Mouse (Mus musculus) heart, adult 9 months (tissue): ENCODE results near the gene Wtap.
"Not testable (repeated sequence)": the region's sequence is repeated elsewhere in the genome, so short reads cannot be mapped to it uniquely, and the experiment has no call there.

Experiments
- DNase-seq, 2 experiments: peaks; one replicate each; pipeline ENCODE4 v3.0.0; 2022; ENCODE audit warnings: low spot score in 2 of 2

The Wtap gene

GRCm38 (mm10) chr17:12994069-12994468 lies at the start of gene Wtap:
Gene Wtap, minus strand, starts transcription at chr17:12994169.
- no peak for DNase-seq

GRCm38 (mm10) chr17:13036627-13037192 lies 42.7 kb upstream of the Wtap start:
- not testable (repeated sequence) for DNase-seq

GRCm38 (mm10) chr17:13013316-13013715 lies 19.3 kb upstream of the Wtap start:
- DNase-seq, result no peak

GRCm38 (mm10) chr17:13009887-13010286 lies 15.9 kb upstream of the Wtap start:
- peak; percentile 52 to 61 for DNase-seq

GRCm38 (mm10) chr17:13008528-13008927 lies 14.6 kb upstream of the Wtap start:
- peak; percentile 16 to 23 for DNase-seq

GRCm38 (mm10) chr17:13007730-13008425 lies 13.9 kb upstream of the Wtap start:
- DNase-seq, result peak; percentile 98 to 99

GRCm38 (mm10) chr17:13006984-13007383 lies 13.0 kb upstream of the Wtap start:
- no peak for DNase-seq

- DNase-seq, result not testable (repeated sequence)
Measured at GRCm38 (mm10) chr17:13006546-13006945, 12.6 kb upstream of the Wtap start, which contains the start of gene Sod2. Gene Sod2, plus strand, starts transcription at chr17:13006846.

- DNase-seq, result not testable (repeated sequence)
Measured at GRCm38 (mm10) chr17:13004436-13004835, 10.5 kb upstream of the Wtap start.

GRCm38 (mm10) chr17:13002243-13002642 lies 8.3 kb upstream of the Wtap start:
- DNase-seq, result not testable (repeated sequence)

- DNase-seq, result no peak
Measured at GRCm38 (mm10) chr17:12999069-12999468, 5.1 kb upstream of the Wtap start.

- no peak for DNase-seq
Measured at GRCm38 (mm10) chr17:12997890-12998289, 3.9 kb upstream of the Wtap start.

GRCm38 (mm10) chr17:12996345-12996744 lies 2.4 kb upstream of the Wtap start:
- no peak for DNase-seq

- peak; percentile 95 to 97 for DNase-seq
Measured at GRCm38 (mm10) chr17:12992470-12992991, 1.4 kb downstream of the Wtap start.

- DNase-seq, result peak; percentile 93 to 94
Measured at GRCm38 (mm10) chr17:12991635-12992358, 2.2 kb downstream of the Wtap start.

GRCm38 (mm10) chr17:12991194-12991634 lies 2.8 kb downstream of the Wtap start:
- peak in 1 of 2 experiments; percentile 13 for DNase-seq

GRCm38 (mm10) chr17:12990567-12991145 lies 3.3 kb downstream of the Wtap start:
- DNase-seq, result no peak

- DNase-seq, result not testable (repeated sequence)
Measured at GRCm38 (mm10) chr17:12988096-12988495, 5.9 kb downstream of the Wtap start.

- DNase-seq, result no peak
Measured at GRCm38 (mm10) chr17:12983988-12984387, 10.0 kb downstream of the Wtap start.

GRCm38 (mm10) chr17:12978546-12978945 lies 15.4 kb downstream of the Wtap start:
- no peak for DNase-seq

- DNase-seq, result no peak
Measured at GRCm38 (mm10) chr17:12973851-12974250, 20.1 kb downstream of the Wtap start.

- DNase-seq, result no peak
Measured at GRCm38 (mm10) chr17:12967173-12967572, 26.8 kb downstream of the Wtap start.
